Mouse (Mus musculus) limb, embryonic 11.5 days (tissue): Measurements from ENCODE around the gene Gm9887. TPM values are rescaled to one million over a fixed set of nuclear protein-coding genes. Genes with fewer than 3 reads are reported as not detected.

Experiments
- microRNA-seq: library from miRNA; unstranded; fragments of <30 nt; microRNA quantifications from one replicate; pipeline ENCODE4, GENCODE M21; 2016
- polyA plus RNA-seq: library from polyadenylated mRNA; unstranded; fragments of >200 nt; fragmentation: Nextera tagmentation; extraction: Ambion mirVana; gene quantifications from 2 replicates; pipeline ENCODE4 v1.2.1, GENCODE M21; 2014

The Gm9887 gene
- polyA plus RNA-seq, 1 experiment from 2014 or later = 1.0 TPM

Small RNAs within 50 kb of the gene (microRNA-seq; reads per million reads assigned to microRNA genes)
- not detected for gene Gm47299
- not detected for gene Gm47305

Other genes with a start within 250 kb of the Gm9887 start
- 1,587 and 1,677 TPM in 2 replicates for gene Rps29, start 213.3 kb downstream of the Gm9887 start, polyA plus RNA-seq
- 30.1 and 30.9 TPM in 2 replicates for gene Lrr1, start 203.6 kb downstream of the Gm9887 start, polyA plus RNA-seq
- 561 and 598 TPM in 2 replicates for gene Rpl36al, start 188.4 kb downstream of the Gm9887 start, polyA plus RNA-seq
- 32.3 and 33.6 TPM in 2 replicates for gene Mgat2, start 188.3 kb downstream of the Gm9887 start, polyA plus RNA-seq
- 41.6 and 45.6 TPM in 2 replicates for gene Gm49383, start 175.4 kb downstream of the Gm9887 start, polyA plus RNA-seq
- 15.0 and 16.2 TPM in 2 replicates for gene Dnaaf2, start 174.0 kb downstream of the Gm9887 start, polyA plus RNA-seq
- 41.3 and 43.5 TPM in 2 replicates for gene Gm49384, start 168.2 kb downstream of the Gm9887 start, polyA plus RNA-seq
- gene Pole2, start 144.3 kb downstream of the Gm9887 start, polyA plus RNA-seq = 32.7 and 38.4 TPM in 2 replicates
- 1.7 and 4.7 TPM in 2 replicates for gene Klhdc1, start 131.3 kb downstream of the Gm9887 start, polyA plus RNA-seq
- 200 and 207 TPM in 2 replicates for gene Klhdc2, start 75.8 kb downstream of the Gm9887 start, polyA plus RNA-seq
- gene Nemf, start 15.3 kb downstream of the Gm9887 start, polyA plus RNA-seq = 87.8 and 91.8 TPM in 2 replicates
- 51.6 and 54.5 TPM in 2 replicates for gene Arf6, start 308 bp downstream of the Gm9887 start, polyA plus RNA-seq
- 36.6 and 37.5 TPM in 2 replicates for gene Vcpkmt, start 210.6 kb upstream of the Gm9887 start, polyA plus RNA-seq